Mouse (Mus musculus) frontal cortex, postnatal 14 days (tissue): ENCODE data around the gene Olfr910.

Source experiments
- DNase-seq, 2 experiments: peaks; one replicate each; pipeline ENCODE4 v3.0.0; 2022; ENCODE audit warnings: low spot score in 2 of 2

The Olfr910 gene

GRCm38 (mm10) chr9:38537549-38537948, at the start of gene Olfr910:
Olfr910 (plus strand) TSS chr9:38537849.
- no peak for DNase-seq

- no peak for DNase-seq
These were observed 42.1 kb upstream of the Olfr910 start, which contains the start of gene Olfr907 for GRCm38 (mm10) chr9:38495501-38495900. Olfr907 (plus strand) TSS chr9:38495801.

GRCm38 (mm10) chr9:38512353-38512752, 25.3 kb upstream of the Olfr910 start:
- no peak for DNase-seq

- no peak for DNase-seq
These were observed 16.4 kb upstream of the Olfr910 start, which contains the start of gene Olfr911-ps1 for GRCm38 (mm10) chr9:38521280-38521679. Olfr911-ps1 (plus strand) TSS chr9:38521580.

- DNase-seq = no peak
These were observed 42.2 kb downstream of the Olfr910 start, which contains the start of gene Olfr912 for GRCm38 (mm10) chr9:38579878-38580277. Olfr912 (plus strand) TSS chr9:38580178.
